Mouse (Mus musculus) heart, embryonic 16.5 days (tissue): ENCODE measurements around the gene Srarp. TPM values are rescaled to one million over a fixed set of nuclear protein-coding genes. Genes with fewer than 3 reads are reported as not detected.

ENCODE experiments used
- polyA plus RNA-seq: library from polyadenylated mRNA; unstranded; fragments of >200 nt; fragmentation: Nextera tagmentation; extraction: Ambion mirVana; gene quantifications from 2 replicates; pipeline ENCODE4 v1.2.1, GENCODE M21; 2015

Srarp gene
- polyA plus RNA-seq, 1 experiment from 2014 or later, result not detected

Other genes with a start within 250 kb of the Srarp start
- 2.4 and 3.6 TPM in 2 replicates for gene Rsg1, start 222.1 kb downstream of the Srarp start, polyA plus RNA-seq
- 2.3 and 4.0 TPM in 2 replicates for gene Arhgef19, start 196.6 kb downstream of the Srarp start, polyA plus RNA-seq
- gene Epha2, start 134.9 kb downstream of the Srarp start, polyA plus RNA-seq, result 3.1 and 3.9 TPM in 2 replicates
- gene Fam131c, start 67.9 kb downstream of the Srarp start, polyA plus RNA-seq, result 0.58 and 0.87 TPM in 2 replicates
- gene Clcnka, start 37.4 kb downstream of the Srarp start, polyA plus RNA-seq, result 0.11 TPM in 1 of 2 replicates, not detected in the other
- 0.34 and 0.49 TPM in 2 replicates for gene Clcnkb, start 20.1 kb downstream of the Srarp start, polyA plus RNA-seq
- gene Hspb7, start 15.3 kb downstream of the Srarp start, polyA plus RNA-seq, result 224 and 293 TPM in 2 replicates
- gene Zbtb17, start 8.5 kb upstream of the Srarp start, polyA plus RNA-seq, result 22.2 and 26.1 TPM in 2 replicates
- gene Spen, start 102.5 kb upstream of the Srarp start, polyA plus RNA-seq, result 5.2 and 7.1 TPM in 2 replicates
- 46.9 and 49.7 TPM in 2 replicates for gene Fblim1, start 170.0 kb upstream of the Srarp start, polyA plus RNA-seq
- 1.1 and 1.7 TPM in 2 replicates for gene Tmem82, start 182.5 kb upstream of the Srarp start, polyA plus RNA-seq
- gene Slc25a34, start 187.7 kb upstream of the Srarp start, polyA plus RNA-seq, result 1.3 TPM in 2 replicates
- gene Plekhm2, start 228.8 kb upstream of the Srarp start, polyA plus RNA-seq, result 4.9 and 6.2 TPM in 2 replicates
- 0.21 TPM in 1 of 2 replicates, not detected in the other for gene Rsc1a1, start 249.5 kb upstream of the Srarp start, polyA plus RNA-seq